Mouse (Mus musculus): Measurements from ENCODE around the gene Tmem263.

Tmem263 gene

GRCm38 (mm10) chr10:85102247-85103084, at the start of gene Tmem263, which contains the start of gene Fhl4:
Gene Tmem263, plus strand, starts transcription at chr10:85102627.
Gene Fhl4, minus strand, starts transcription at chr10:85102495.
- peak; percentile 55 for DNase-seq (ENCODE audit: low read depth, low spot score)

- DNase-seq (ENCODE audit: low read depth, low spot score): no peak
These were observed 47.6 kb upstream of the Tmem263 start for GRCm38 (mm10) chr10:85054876-85055275.

- no peak for DNase-seq (ENCODE audit: low read depth, low spot score)
These were observed 30.7 kb upstream of the Tmem263 start for GRCm38 (mm10) chr10:85071605-85072152.

GRCm38 (mm10) chr10:85101841-85102240, 586 bp upstream of the Tmem263 start:
- no peak for DNase-seq (ENCODE audit: low read depth, low spot score)

- DNase-seq (ENCODE audit: low read depth, low spot score): no peak
These were observed 858 bp downstream of the Tmem263 start for GRCm38 (mm10) chr10:85103085-85103885.

GRCm38 (mm10) chr10:85114409-85114808, 12.0 kb downstream of the Tmem263 start:
- DNase-seq (ENCODE audit: low read depth, low spot score): no peak

GRCm38 (mm10) chr10:85125184-85125583, 22.8 kb downstream of the Tmem263 start:
- DNase-seq (ENCODE audit: low read depth, low spot score): no peak

- peak; percentile 92 for DNase-seq (ENCODE audit: low read depth, low spot score)
These were observed 25.2 kb downstream of the Tmem263 start, which contains the start of gene Mterf2 for GRCm38 (mm10) chr10:85127395-85128287. Gene Mterf2, minus strand, starts transcription at chr10:85128027.

- no peak for DNase-seq (ENCODE audit: low read depth, low spot score)
These were observed 26.0 kb downstream of the Tmem263 start for GRCm38 (mm10) chr10:85128453-85128852.

GRCm38 (mm10) chr10:85136573-85136972, 34.1 kb downstream of the Tmem263 start:
- DNase-seq (ENCODE audit: low read depth, low spot score): no peak

- DNase-seq (ENCODE audit: low read depth, low spot score): no peak
These were observed 39.0 kb downstream of the Tmem263 start for GRCm38 (mm10) chr10:85141465-85141864.

GRCm38 (mm10) chr10:85146282-85146681, 43.9 kb downstream of the Tmem263 start:
- no peak for DNase-seq (ENCODE audit: low read depth, low spot score)

GRCm38 (mm10) chr10:85149226-85149625, 46.8 kb downstream of the Tmem263 start:
- no peak for DNase-seq (ENCODE audit: low read depth, low spot score)

GRCm38 (mm10) chr10:85154195-85154594, 51.8 kb downstream of the Tmem263 start:
- peak; percentile 6 for DNase-seq (ENCODE audit: low read depth, low spot score)

GRCm38 (mm10) chr10:85157451-85157850, 55.0 kb downstream of the Tmem263 start:
- DNase-seq (ENCODE audit: low read depth, low spot score): no peak

- no peak for DNase-seq (ENCODE audit: low read depth, low spot score)
These were observed 57.7 kb downstream of the Tmem263 start for GRCm38 (mm10) chr10:85159989-85160619.

GRCm38 (mm10) chr10:85161745-85162351, 59.4 kb downstream of the Tmem263 start:
- DNase-seq (ENCODE audit: low read depth, low spot score): no peak

- DNase-seq (ENCODE audit: low read depth, low spot score): no peak
These were observed 62.4 kb downstream of the Tmem263 start for GRCm38 (mm10) chr10:85164791-85165190.

GRCm38 (mm10) chr10:85165306-85165705, 62.9 kb downstream of the Tmem263 start:
- no peak for DNase-seq (ENCODE audit: low read depth, low spot score)

Measured in c-Kit-negative CD71-positive TER-119-positive erythroid progenitor cells, embryonic 14.5 days (primary cell).